Mouse (Mus musculus) megakaryocyte progenitor cell, adult 5-6 weeks (primary cell): ENCODE measurements around the gene Tanc1. TPM values are rescaled to one million over a fixed set of nuclear protein-coding genes. Genes with fewer than 3 reads are reported as not detected.
A peak's percentile ranks its signal among the peaks of the same experiment; 100 is the strongest.

Experiments
- ATAC-seq: replicated peaks from 2 replicates; pipeline ENCODE4 v1.8.0; 2016; ENCODE audit warnings: mild to moderate bottlenecking, moderate TSS enrichment, inconsistent platforms; ENCODE audit not compliant: poor library complexity
- total RNA-seq, 2 experiments: library from RNA; stranded (forward) in 1 of 2; stranded (reverse) in 1 of 2; fragments of 157-497, 149-512 nt in 1 of 2; fragments of 200-1000 nt in 1 of 2; gene quantifications; 2 replicates each; pipeline versions ENCODE4 v1.2.3 to v1.2.4; 2015 to 2017

The Tanc1 gene
- total RNA-seq, 2 experiments from 2014 or later: 5.1 to 7.4 TPM

DNA sequence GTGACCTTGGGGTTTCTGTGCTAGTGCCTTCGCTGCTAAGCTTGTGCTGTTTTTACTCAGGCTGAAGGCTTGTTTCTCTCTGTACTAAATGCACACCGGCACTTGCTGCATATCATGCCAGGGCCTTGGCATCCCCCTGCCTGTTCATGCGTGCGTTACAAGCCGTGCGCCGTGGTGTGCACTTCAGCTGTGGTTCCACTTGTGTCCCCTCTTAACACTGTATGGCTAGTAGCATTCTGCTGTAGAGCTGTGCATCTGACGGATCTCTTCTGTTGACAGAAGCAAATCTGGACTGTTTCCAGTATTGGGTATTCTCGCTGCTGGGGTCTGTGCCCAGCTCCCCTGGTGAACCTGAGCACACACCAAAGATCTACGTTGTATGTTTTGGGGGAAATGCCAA is 241.7 kb downstream of the Tanc1 start:
- no peak for ATAC-seq

DNA sequence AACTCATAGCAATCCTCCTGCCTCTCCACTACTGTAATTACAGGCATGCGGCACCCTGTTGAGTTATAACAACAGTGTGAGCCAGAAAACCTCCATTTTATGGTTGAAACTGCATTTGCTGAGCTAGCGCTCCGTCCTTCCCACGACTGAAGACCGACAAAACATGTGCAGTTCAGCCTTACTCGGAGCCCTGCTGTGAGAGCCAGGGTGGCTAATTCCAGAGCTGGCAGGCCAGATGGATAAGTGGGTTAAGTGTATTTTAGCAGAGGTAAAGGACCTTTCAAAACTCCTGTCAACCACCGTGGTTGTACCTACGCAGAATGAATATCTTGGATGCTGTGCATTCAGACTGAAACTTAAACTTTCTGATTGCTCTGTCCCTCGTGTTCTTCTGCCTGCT is 242.5 kb downstream of the Tanc1 start:
- no peak for ATAC-seq

DNA sequence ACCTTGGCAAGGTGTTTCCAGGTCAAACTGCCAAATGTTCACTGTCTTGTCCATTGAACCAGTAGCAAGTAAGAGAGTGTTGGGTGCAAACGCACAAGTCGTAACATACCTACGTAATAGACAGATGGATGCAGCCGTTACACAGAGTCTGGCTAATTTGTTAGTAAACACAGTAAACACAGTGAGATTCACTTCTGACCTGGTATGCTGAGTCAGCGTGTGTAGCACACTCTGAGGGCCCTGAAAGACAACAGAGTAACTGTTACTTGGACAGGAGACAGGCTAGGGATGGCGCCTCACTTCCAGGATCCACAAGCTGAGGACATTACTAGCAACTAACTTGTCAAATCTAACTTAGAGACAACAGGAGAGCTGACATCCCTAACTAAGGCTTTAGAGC is 250.8 kb downstream of the Tanc1 start:
- no peak for ATAC-seq

DNA sequence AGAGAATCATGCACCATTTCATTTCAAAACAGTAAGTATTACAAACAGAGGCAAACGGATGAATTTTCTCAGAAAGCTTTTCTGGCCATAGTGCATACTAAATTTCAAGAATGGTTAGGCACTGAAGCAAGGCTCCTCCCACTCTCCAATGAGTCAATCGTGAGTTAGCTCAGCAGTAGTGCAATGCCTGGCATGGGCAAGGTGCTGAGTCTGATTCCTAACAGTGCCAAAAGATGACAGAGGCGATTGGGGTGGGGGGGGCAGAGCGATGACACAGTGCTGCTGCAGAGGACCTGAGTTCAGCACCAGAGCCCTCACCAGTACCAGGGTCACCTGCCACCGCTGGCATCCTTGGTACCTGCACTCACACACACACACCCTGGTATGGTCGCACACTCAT is 258.7 kb downstream of the Tanc1 start:
- no peak for ATAC-seq

DNA sequence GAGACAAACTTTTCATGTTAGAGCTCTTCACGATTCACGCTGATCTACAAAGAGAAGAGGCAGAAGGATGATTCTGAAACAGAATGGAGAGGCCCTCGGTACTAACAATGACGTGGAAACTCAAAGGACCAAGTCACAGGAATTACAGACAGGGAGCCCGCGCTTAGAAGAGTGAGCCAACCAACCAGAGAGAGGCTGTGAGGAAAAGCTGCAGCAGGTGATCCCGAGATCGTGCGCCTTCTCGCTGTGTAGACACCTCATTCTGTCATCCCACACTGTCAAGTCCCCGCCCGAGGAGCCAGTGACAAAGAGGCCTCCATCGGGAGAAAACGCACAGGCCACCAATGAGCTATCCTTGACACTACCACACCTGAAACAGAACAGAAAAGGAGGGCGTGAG is 264.6 kb downstream of the Tanc1 start:
- no peak for ATAC-seq

DNA sequence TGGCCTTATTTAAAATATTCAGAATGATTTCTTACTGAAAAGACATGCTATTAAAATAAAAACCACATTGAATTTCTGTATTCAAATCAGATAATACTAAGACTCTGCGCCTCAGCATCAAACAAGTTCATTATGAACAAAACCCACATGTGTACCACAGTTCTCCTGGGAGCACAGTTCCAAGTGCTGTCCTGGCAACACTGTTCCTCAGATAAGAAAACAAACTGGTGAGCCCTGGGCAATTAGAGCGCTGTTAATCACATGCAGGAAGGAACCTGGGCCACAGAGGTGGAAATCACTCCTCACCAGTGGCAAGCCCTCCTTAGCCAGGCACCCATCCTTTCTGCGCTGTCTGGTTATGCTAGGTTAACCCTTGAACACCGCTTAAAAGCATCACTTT is 265.5 kb downstream of the Tanc1 start:
- no peak for ATAC-seq

DNA sequence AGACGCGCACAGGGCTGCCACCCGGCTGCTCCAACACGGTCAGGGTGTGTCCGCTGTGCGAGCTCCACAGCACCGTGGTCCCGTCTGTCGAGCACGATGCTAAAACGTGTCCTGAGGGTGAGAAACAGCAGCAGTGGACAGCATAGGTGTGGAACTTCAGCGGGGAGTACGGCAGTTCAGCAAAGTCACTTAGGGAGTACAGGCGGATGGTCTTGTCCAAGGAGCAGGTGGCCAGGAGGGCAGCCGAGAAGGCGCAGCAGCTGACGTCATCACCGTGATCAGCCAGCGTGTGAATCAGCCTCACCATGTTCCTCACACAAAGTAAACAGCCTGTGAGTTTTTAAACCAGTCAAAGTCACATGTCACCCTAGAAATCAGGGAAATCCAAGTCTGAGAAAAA is 266.4 kb downstream of the Tanc1 start:
- no peak for ATAC-seq

DNA sequence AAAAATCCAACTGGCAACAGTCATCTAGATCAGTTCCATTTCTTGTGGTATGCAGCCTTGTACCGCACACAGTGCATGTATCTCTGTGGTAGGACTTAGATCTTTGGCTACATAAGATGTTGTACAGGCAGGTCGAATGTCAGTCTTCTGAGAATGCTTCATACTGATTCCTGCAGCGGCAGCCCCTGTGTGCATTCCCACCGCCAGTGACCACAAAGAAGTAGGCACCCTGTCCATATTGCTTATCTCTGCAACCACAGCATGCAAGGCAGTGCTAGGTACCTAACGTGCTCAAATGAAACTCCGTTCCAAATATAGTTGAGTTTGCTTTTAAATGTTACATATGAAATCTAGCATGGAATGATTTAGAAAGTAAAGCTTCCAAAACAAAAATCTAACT is 269.6 kb downstream of the Tanc1 start:
- ATAC-seq: peak; percentile 56

DNA sequence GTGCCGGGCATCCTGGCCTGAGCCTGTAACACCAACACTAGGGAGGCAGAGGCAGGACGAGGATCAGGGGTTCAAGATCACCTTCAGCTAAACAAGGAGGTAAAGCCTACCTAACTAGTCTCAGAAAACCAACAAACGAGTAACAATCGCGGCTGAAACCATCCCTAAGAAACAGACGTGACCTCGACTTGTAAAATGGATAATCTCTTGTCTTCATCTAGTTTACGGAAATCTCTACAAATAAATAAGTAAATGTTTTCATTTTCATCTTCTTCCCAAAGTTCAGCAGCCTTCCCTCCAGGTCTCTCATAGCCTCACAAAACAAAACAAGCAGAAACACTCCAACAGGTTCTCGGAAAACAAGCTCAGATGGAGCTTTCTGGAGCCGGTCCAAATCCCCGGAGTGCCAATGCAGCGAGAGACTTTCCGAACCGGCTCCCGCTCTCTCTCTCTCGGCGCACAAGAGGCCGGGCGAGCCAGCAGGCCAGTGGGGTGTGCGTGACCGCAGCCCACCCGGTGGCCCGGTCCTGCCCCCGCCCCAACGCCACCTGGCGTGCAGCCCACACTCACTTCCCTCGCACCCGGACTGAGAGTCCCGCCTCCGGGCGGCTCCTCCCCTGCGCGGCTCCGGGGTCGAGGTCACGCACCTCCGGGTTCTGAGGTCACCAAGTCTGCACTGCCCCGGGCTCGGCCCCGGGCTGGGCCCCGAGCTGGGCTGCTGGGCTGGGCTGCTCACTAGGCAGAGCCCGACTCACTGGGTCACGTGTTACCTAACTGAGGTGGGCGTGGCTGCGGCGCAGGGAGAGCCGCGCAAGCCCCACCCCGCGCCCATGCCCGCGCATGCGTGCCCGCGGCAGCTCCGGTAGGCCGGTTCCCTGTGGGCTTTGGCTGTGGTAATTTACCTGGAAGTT is 270.2 kb downstream of the Tanc1 start, which contains the start of gene Wdsub1:
Gene Wdsub1, minus strand, starts transcription at position 761 of the 911 bp plus-strand sequence.
- peak; percentile 79 for ATAC-seq

DNA sequence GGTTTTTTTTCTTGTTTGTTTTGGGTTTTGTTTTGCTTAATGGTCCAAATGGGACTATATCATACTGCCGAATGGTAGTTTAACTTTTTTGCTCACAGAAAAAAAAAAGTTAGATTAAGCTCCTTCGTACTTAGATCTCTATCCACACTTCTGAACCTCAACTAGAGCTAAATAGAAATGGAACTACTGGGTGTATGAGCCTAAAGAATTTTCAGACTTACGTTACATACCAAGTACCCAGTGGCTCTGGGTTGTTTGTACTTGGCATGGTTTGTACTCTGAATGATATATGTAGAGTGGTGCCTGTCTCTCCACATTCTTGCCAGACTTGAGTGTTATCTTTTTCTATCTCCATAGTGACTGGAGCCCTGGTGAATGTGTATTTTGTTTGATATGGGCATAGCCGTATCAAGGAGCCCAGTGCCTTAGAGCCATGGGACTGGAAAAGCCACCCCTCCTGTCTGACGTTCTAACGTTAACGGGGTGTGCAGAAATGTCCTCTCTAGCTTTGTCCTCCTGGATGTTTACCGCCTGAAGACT is 271.0 kb downstream of the Tanc1 start:
- peak; percentile 65 for ATAC-seq

DNA sequence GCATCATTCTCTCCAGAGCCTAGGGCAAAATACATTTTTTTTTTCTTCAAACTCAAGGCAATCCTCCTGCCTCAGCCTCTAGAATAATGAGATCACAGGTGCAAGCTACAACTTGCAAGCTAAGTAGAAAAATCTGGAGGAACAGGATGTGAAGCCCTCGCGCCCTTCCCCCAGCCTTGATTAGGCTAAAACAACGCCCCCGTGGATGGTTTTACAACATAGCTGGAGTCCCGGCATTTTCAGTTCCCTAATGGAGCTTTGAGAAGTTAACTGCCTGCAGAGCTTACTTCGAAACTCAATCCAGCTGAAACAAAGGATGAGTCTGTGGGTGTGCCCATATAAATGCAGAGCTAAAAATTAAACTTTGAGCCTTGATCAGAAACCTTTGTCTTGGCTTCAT is 277.9 kb downstream of the Tanc1 start:
- ATAC-seq: peak; percentile 74

Other genes starting within 250 kb of the Tanc1 start
- not detected in 2 replicates for gene Dapl1, start 127.4 kb upstream of the Tanc1 start, total RNA-seq (2015)
- gene Dapl1, start 127.4 kb upstream of the Tanc1 start, total RNA-seq (2017): not detected in 2 replicates